In the genomic region with DNA sequence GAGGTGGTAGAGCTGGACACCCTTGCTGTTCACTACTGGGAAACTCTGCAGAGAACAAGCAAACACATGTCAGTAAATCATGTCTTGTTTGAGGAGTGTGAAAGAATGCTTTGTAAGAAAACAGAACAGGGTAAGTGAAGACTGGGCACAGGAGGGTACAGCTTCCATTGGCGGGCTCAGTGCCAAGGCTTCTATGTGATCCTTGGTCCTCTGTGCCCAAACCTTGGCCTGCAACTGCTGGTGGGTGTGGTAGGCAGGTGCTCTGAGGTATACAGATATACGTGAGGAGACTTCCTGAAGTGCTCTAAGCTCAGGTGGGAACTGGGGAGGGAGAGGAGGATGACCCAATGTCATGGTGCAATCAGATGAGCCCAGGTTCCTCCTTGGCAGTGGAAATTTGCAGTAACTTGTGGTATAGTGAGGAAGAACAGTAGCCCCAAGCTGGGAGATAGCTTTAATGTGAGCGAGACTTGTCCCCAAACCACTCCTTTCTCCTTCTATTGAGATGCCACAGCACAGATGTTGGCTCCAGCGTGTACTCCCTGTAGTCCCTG, we compare ENCODE assay signal across 23 mouse cellular contexts. TPM values are rescaled to one million over a fixed set of nuclear protein-coding genes. Genes with fewer than 3 reads are reported as not detected.
DNase-seq lines count a peak whose midpoint lies in the region; ATAC-seq lines count a peak whose summit lies in the region.
"Had no signal": no experiment of that assay in that cellular context is flagged by ENCODE, and none has a peak within 500 bp of the region (broad histone marks: within the 10 kb centered on the region; RNA-seq: fewer than 3 reads in every experiment).

No protein-coding gene starts in this region.

- H3K4me1 ChIP-seq in hindbrain, embryonic 12.5 days: no peaks in the 10 kb centered on the region
- peaks cover 1% of the 10 kb centered on the region for H3K4me1 ChIP-seq in midbrain, embryonic 10.5 days

- H3K9ac ChIP-seq in hindbrain, embryonic 12.5 days: no peak overlapping the region
- H3K9ac ChIP-seq: embryonic facial prominence, embryonic 12.5 days; heart, embryonic 13.5 days had no signal

- no peak overlapping the region for H3K4me2 ChIP-seq in hindbrain, embryonic 12.5 days (replicated peaks)
- H3K4me2 ChIP-seq: embryonic facial prominence, embryonic 12.5 days; heart, embryonic 13.5 days had no signal

- no peak overlapping the region for H3K4me3 ChIP-seq in hindbrain, embryonic 12.5 days
- H3K4me3 ChIP-seq in midbrain, embryonic 10.5 days: no peak overlapping the region
- H3K4me3 ChIP-seq: embryonic facial prominence, embryonic 12.5 days; heart, embryonic 13.5 days had no signal

- peak; percentile 52 for ATAC-seq in megakaryocyte progenitor cell, adult 5-6 weeks (replicated peaks; ENCODE audit: poor library complexity)
- ATAC-seq in hindbrain, embryonic 12.5 days (ENCODE audit: low FRiP score): no peak
- ATAC-seq: forebrain, embryonic 16.5 days; hindbrain, embryonic 16.5 days had no signal

- H3K27ac ChIP-seq in hindbrain, embryonic 12.5 days: no peak overlapping the region
- H3K27ac ChIP-seq in midbrain, embryonic 10.5 days (replicated peaks): no peak overlapping the region
- H3K27ac ChIP-seq: embryonic facial prominence, embryonic 12.5 days; heart, embryonic 13.5 days had no signal

- no peaks in the 10 kb centered on the region for H3K27me3 ChIP-seq in hindbrain, embryonic 12.5 days
- no peaks in the 10 kb centered on the region for H3K27me3 ChIP-seq in midbrain, embryonic 10.5 days (ENCODE audit: low read depth, poor library complexity, severe bottlenecking)
- H3K27me3 ChIP-seq: embryonic facial prominence, embryonic 12.5 days; heart, embryonic 13.5 days had no signal

- WGBS in hindbrain, embryonic 12.5 days: 87% methylated on average over 4 of the region's 4 CpGs
- WGBS in midbrain, embryonic 10.5 days: 88% methylated on average over 4 of the region's 4 CpGs

- peak; percentile 41 for DNase-seq in kidney, postnatal 10 days
- DNase-seq in kidney, adult 9 months: no peak
- DNase-seq in lung, postnatal 36 days: peak; percentile 24
- no peak for DNase-seq in lung, postnatal 4 days
- no peak for DNase-seq in midbrain, embryonic 10.5 days (ENCODE audit: low spot score)
- DNase-seq: adrenal gland, adult 2 months; adrenal gland, postnatal 25 days; cerebellum, adult 2 months; cerebellum, postnatal 10 days; embryo, embryonic 11 days; gastrocnemius, postnatal 10 days; heart, postnatal 36 days had no signal

- H3K36me3 ChIP-seq in hindbrain, embryonic 12.5 days: no peaks in the 10 kb centered on the region
- no peaks in the 10 kb centered on the region for H3K36me3 ChIP-seq in midbrain, embryonic 10.5 days
- H3K36me3 ChIP-seq: embryonic facial prominence, embryonic 12.5 days; heart, embryonic 13.5 days had no signal

- no peaks in the 10 kb centered on the region for H3K9me3 ChIP-seq in hindbrain, embryonic 12.5 days (replicated peaks)
- H3K9me3 ChIP-seq in midbrain, embryonic 10.5 days (replicated peaks): no peaks in the 10 kb centered on the region
- H3K9me3 ChIP-seq: embryonic facial prominence, embryonic 12.5 days; heart, embryonic 13.5 days had no signal

RNA-seq across cellular contexts. Expression of gene Ptchd3, which starts 30.2 kb away (rescaled TPM):
- total RNA-seq in megakaryocyte progenitor cell, adult 5-6 weeks (2015): not detected in 2 replicates
- total RNA-seq in megakaryocyte progenitor cell, adult 5-6 weeks (2017): not detected in 2 replicates
- polyA plus RNA-seq in hindbrain, embryonic 12.5 days (2016; fragmentation: Nextera tagmentation; extraction: Ambion mirVana): 0.07 TPM in 1 of 2 replicates, not detected in the other
- polyA plus RNA-seq in midbrain, embryonic 10.5 days (2016; fragmentation: Nextera tagmentation; extraction: Ambion mirVana): not detected in 2 replicates
- total RNA-seq: adrenal gland, adult 2 months; adrenal gland, postnatal 25 days; common myeloid progenitor, adult 5-6 weeks; gastrocnemius, postnatal 10 days; gastrocnemius, postnatal 4 days had no signal
- polyA plus RNA-seq: adrenal gland, adult 2 months; cerebellum, adult 2 months; embryonic facial prominence, embryonic 12.5 days; forebrain, embryonic 11.5 days; forebrain, embryonic 16.5 days; frontal cortex, adult 2 months; hindbrain, embryonic 11.5 days; hindbrain, embryonic 16.5 days had no signal

Comparison
In these comparisons a context has a peak if more than half of its experiments do, and no peak if none do; other contexts are left out.
1. DNase-seq: peak in kidney, postnatal 10 days (single experiment) and lung, postnatal 36 days (single experiment); none in kidney, adult 9 months (single experiment), lung, postnatal 4 days (0 of 2) and midbrain, embryonic 10.5 days (single experiment).